In genomic region chr11:51649889-51650199, GRCm38 (mm10) we compare ENCODE assay signal across 8 mouse cellular contexts. TPM values are rescaled to one million over a fixed set of nuclear protein-coding genes. Genes with fewer than 3 reads are reported as not detected.
DNase-seq lines count a peak whose midpoint lies in the region; ATAC-seq and TF ChIP-seq lines count a peak whose summit lies in the region.

No protein-coding gene starts in this region.

- TF ChIP-seq CTCF in C2C12 (IDR thresholded peaks at IDR 0.05; ENCODE audit: control insufficient read depth, insufficient read depth, insufficient read length): no peak

- H3K79me3 ChIP-seq in C2C12 (ENCODE audit: low read depth): no peaks in the 10 kb centered on the region

- peak overlapping the region; percentile 42 for H3K4me3 ChIP-seq in C2C12 (ENCODE audit: insufficient read depth, poor library complexity, severe bottlenecking)
- H3K4me3 ChIP-seq in embryonic facial prominence, embryonic 13.5 days: peak overlapping the region; percentile 67
- peak overlapping the region; percentile 73 for H3K4me3 ChIP-seq in limb, embryonic 10.5 days
- peak overlapping the region; percentile 54 for H3K4me3 ChIP-seq in myocyte

- peaks cover 36% of the 10 kb centered on the region for H3K4me1 ChIP-seq in embryonic facial prominence, embryonic 13.5 days
- peaks cover 63% of the 10 kb centered on the region for H3K4me1 ChIP-seq in limb, embryonic 10.5 days

- WGBS in embryonic facial prominence, embryonic 13.5 days: 5% methylated on average over 7 of the region's 7 CpGs
- WGBS in limb, embryonic 10.5 days: 2% methylated on average over 7 of the region's 7 CpGs

- peak overlapping the region; percentile 97 for H3K4me2 ChIP-seq in embryonic facial prominence, embryonic 13.5 days
- H3K4me2 ChIP-seq in myocyte (ENCODE audit: low read depth): peak overlapping the region; percentile 90

- H3K27me3 ChIP-seq in C2C12 (ENCODE audit: control insufficient read depth, insufficient read depth, insufficient read length) (no peaks in the 10 kb centered on the region), myocyte (ENCODE audit: control insufficient read depth, insufficient read depth, insufficient read length) (no peaks in the 10 kb centered on the region)
- peaks cover 15% of the 10 kb centered on the region for H3K27me3 ChIP-seq in embryonic facial prominence, embryonic 13.5 days
- H3K27me3 ChIP-seq in limb, embryonic 10.5 days (ENCODE audit: low read depth, poor library complexity, severe bottlenecking): no peaks in the 10 kb centered on the region

- peak; percentile 75 for ATAC-seq in frontal cortex, adult (ENCODE audit: low TSS enrichment)
- ATAC-seq in embryonic facial prominence, embryonic 13.5 days (ENCODE audit: insufficient number of reproducible peaks, insufficient read depth, low FRiP score, low TSS enrichment, low read depth): no peak
- no peak for ATAC-seq in megakaryocyte-erythroid progenitor cell, adult 5-6 weeks (replicated peaks; ENCODE audit: low FRiP score, low TSS enrichment, poor library complexity, severe bottlenecking)

- no peak for DNase-seq in frontal cortex, postnatal 25 days (ENCODE audit: low spot score in 2 of 2)
- no peak for DNase-seq in limb, embryonic 10.5 days (ENCODE audit: low spot score)
- no peak for DNase-seq in left cerebral cortex, adult 11 months (ENCODE audit: low spot score)

- H3K9ac ChIP-seq in embryonic facial prominence, embryonic 13.5 days: peak overlapping the region; percentile 81

- H3ac ChIP-seq in C2C12 (ENCODE audit: control insufficient read depth, insufficient read length, low read depth) (peak overlapping the region; percentile 74), myocyte (ENCODE audit: control insufficient read depth, insufficient read length) (peak overlapping the region; percentile 36)

- H3K36me3 ChIP-seq in C2C12 (ENCODE audit: control insufficient read depth, insufficient read depth) (no peaks in the 10 kb centered on the region), myocyte (ENCODE audit: control insufficient read depth, insufficient read depth) (no peaks in the 10 kb centered on the region)
- H3K36me3 ChIP-seq in embryonic facial prominence, embryonic 13.5 days: peaks cover 11% of the 10 kb centered on the region
- H3K36me3 ChIP-seq in limb, embryonic 10.5 days: peaks cover 16% of the 10 kb centered on the region

- peak overlapping the region; percentile 28; the same call in 1 of the 2 replicates for H3K27ac ChIP-seq in embryonic facial prominence, embryonic 13.5 days
- H3K27ac ChIP-seq in limb, embryonic 10.5 days: peak overlapping the region; percentile 87

- H3K79me2 ChIP-seq in C2C12 (ENCODE audit: control insufficient read depth, insufficient read depth): no peaks in the 10 kb centered on the region
- no peaks in the 10 kb centered on the region for H3K79me2 ChIP-seq in myocyte (ENCODE audit: control insufficient read depth, insufficient read depth)

- H3K9me3 ChIP-seq in embryonic facial prominence, embryonic 13.5 days: no peaks in the 10 kb centered on the region
- no peaks in the 10 kb centered on the region for H3K9me3 ChIP-seq in limb, embryonic 10.5 days (replicated peaks)

- no peak for TF ChIP-seq POLR2A in myocyte (IDR thresholded peaks at IDR 0.05; ENCODE audit: insufficient read length, low read depth)

TF ChIP-seq in C2C12, 6 proteins besides CTCF, POLR2A, EP300 and RAD21:
- TF ChIP-seq FOSL1 (IDR thresholded peaks at IDR 0.05; ENCODE audit: insufficient read depth, low read length, poor library complexity, severe bottlenecking): no peak
- no peak for TF ChIP-seq MYOG (IDR thresholded peaks at IDR 0.05; ENCODE audit: control insufficient read depth, extremely low read depth, insufficient read length)
- no peak for TF ChIP-seq MAX (IDR thresholded peaks at IDR 0.05)
- no peak for TF ChIP-seq MYOD1 (IDR thresholded peaks at IDR 0.05; ENCODE audit: control insufficient read depth, insufficient read length, low read depth)
- TF ChIP-seq USF1 (IDR thresholded peaks at IDR 0.05; ENCODE audit: low read depth): no peak
- no peak for TF ChIP-seq CEBPB (IDR thresholded peaks at IDR 0.05; ENCODE audit: low read depth)

TF ChIP-seq in myocyte, 11 proteins besides CTCF, POLR2A, EP300 and RAD21:
- no peak for TF ChIP-seq MAX (IDR thresholded peaks at IDR 0.05; ENCODE audit: low read depth)
- no peak for TF ChIP-seq E2F4 (IDR thresholded peaks at IDR 0.05; ENCODE audit: insufficient read depth)
- no peak for TF ChIP-seq CEBPB (IDR thresholded peaks at IDR 0.05; ENCODE audit: insufficient read depth, poor library complexity, severe bottlenecking)
- no peak for TF ChIP-seq POLR2AphosphoS2 (IDR thresholded peaks at IDR 0.05; ENCODE audit: insufficient read length, low read depth)
- no peak for TF ChIP-seq TCF12 (IDR thresholded peaks at IDR 0.05; ENCODE audit: insufficient read depth, poor library complexity, severe bottlenecking)
- TF ChIP-seq MYOG (IDR thresholded peaks at IDR 0.05; ENCODE audit: control insufficient read depth in 1 of 3, insufficient read depth in 1 of 3, insufficient read length in 2 of 3, low read depth in 2 of 3): no peak
- TF ChIP-seq REST (IDR thresholded peaks at IDR 0.05; ENCODE audit: insufficient read depth, insufficient read length): no peak
- no peak for TF ChIP-seq USF1 (IDR thresholded peaks at IDR 0.05; ENCODE audit: low read depth)
- no peak for TF ChIP-seq TCF3 (IDR thresholded peaks at IDR 0.05; ENCODE audit: insufficient read length, low read depth)

RNA-seq across cellular contexts. Expression of gene N4bp3, which starts 0.8 kb away (rescaled TPM):
- 5.3 TPM for polyA plus RNA-seq in C2C12 (2012; fragmentation: generic; extraction: Trizol)
- polyA plus RNA-seq in embryonic facial prominence, embryonic 13.5 days (2015; fragmentation: Nextera tagmentation; extraction: Ambion mirVana): 19.0 and 21.2 TPM in 2 replicates
- polyA plus RNA-seq in limb, embryonic 10.5 days (2016; fragmentation: Nextera tagmentation; extraction: Ambion mirVana): 27.9 and 34.3 TPM in 2 replicates
- polyA plus RNA-seq in myocyte (2012; fragmentation: generic; extraction: Trizol): 16.3 TPM
- total RNA-seq in megakaryocyte-erythroid progenitor cell, adult 5-6 weeks (2014; fragmentation: Nextera tagmentation): not detected in 2 replicates
- total RNA-seq in megakaryocyte-erythroid progenitor cell, adult 5-6 weeks (2017): 0.89 and 1.1 TPM in 2 replicates

RNA-seq across cellular contexts. Expression of gene D930048N14Rik, which starts 0.9 kb away (rescaled TPM):
- 0.22 TPM for polyA plus RNA-seq in C2C12 (2012; fragmentation: generic; extraction: Trizol)
- 2.6 and 3.4 TPM in 2 replicates for polyA plus RNA-seq in embryonic facial prominence, embryonic 13.5 days (2015; fragmentation: Nextera tagmentation; extraction: Ambion mirVana)
- polyA plus RNA-seq in limb, embryonic 10.5 days (2016; fragmentation: Nextera tagmentation; extraction: Ambion mirVana): 3.2 and 4.1 TPM in 2 replicates
- polyA plus RNA-seq in myocyte (2012; fragmentation: generic; extraction: Trizol): 0.25 TPM
- not detected in 2 replicates for total RNA-seq in megakaryocyte-erythroid progenitor cell, adult 5-6 weeks (2014; fragmentation: Nextera tagmentation)
- not detected in 2 replicates for total RNA-seq in megakaryocyte-erythroid progenitor cell, adult 5-6 weeks (2017)

RNA-seq across cellular contexts. Expression of gene Rmnd5b, which starts 14.1 kb away (rescaled TPM):
- 27.4 TPM for polyA plus RNA-seq in C2C12 (2012; fragmentation: generic; extraction: Trizol)
- 49.3 and 49.9 TPM in 2 replicates for polyA plus RNA-seq in embryonic facial prominence, embryonic 13.5 days (2015; fragmentation: Nextera tagmentation; extraction: Ambion mirVana)
- 37.1 and 42.1 TPM in 2 replicates for polyA plus RNA-seq in limb, embryonic 10.5 days (2016; fragmentation: Nextera tagmentation; extraction: Ambion mirVana)
- 41.0 TPM for polyA plus RNA-seq in myocyte (2012; fragmentation: generic; extraction: Trizol)
- total RNA-seq in megakaryocyte-erythroid progenitor cell, adult 5-6 weeks (2014; fragmentation: Nextera tagmentation): 37.0 TPM in 2 replicates
- total RNA-seq in megakaryocyte-erythroid progenitor cell, adult 5-6 weeks (2017): 9.5 and 17.6 TPM in 2 replicates

RNA-seq across cellular contexts. Expression of gene Nhp2, which starts 30.3 kb away (rescaled TPM):
- polyA plus RNA-seq in C2C12 (2012; fragmentation: generic; extraction: Trizol) (378 TPM), myocyte (2012; fragmentation: generic; extraction: Trizol) (137 TPM)
- polyA plus RNA-seq in embryonic facial prominence, embryonic 13.5 days (2015; fragmentation: Nextera tagmentation; extraction: Ambion mirVana): 135 and 151 TPM in 2 replicates
- 230 and 312 TPM in 2 replicates for polyA plus RNA-seq in limb, embryonic 10.5 days (2016; fragmentation: Nextera tagmentation; extraction: Ambion mirVana)
- 285 and 292 TPM in 2 replicates for total RNA-seq in megakaryocyte-erythroid progenitor cell, adult 5-6 weeks (2014; fragmentation: Nextera tagmentation)
- total RNA-seq in megakaryocyte-erythroid progenitor cell, adult 5-6 weeks (2017): 141 and 176 TPM in 2 replicates

RNA-seq across cellular contexts. Expression of gene 0610009B22Rik, which starts 38.8 kb away (rescaled TPM):
- polyA plus RNA-seq in C2C12 (2012; fragmentation: generic; extraction: Trizol) (22.2 TPM), myocyte (2012; fragmentation: generic; extraction: Trizol) (27.9 TPM)
- polyA plus RNA-seq in embryonic facial prominence, embryonic 13.5 days (2015; fragmentation: Nextera tagmentation; extraction: Ambion mirVana): 87.7 and 102 TPM in 2 replicates
- polyA plus RNA-seq in limb, embryonic 10.5 days (2016; fragmentation: Nextera tagmentation; extraction: Ambion mirVana): 73.4 and 80.2 TPM in 2 replicates
- total RNA-seq in megakaryocyte-erythroid progenitor cell, adult 5-6 weeks (2014; fragmentation: Nextera tagmentation): 26.9 and 27.6 TPM in 2 replicates
- 11.5 and 13.8 TPM in 2 replicates for total RNA-seq in megakaryocyte-erythroid progenitor cell, adult 5-6 weeks (2017)
